ENCODE assay signal across 9 mouse cellular contexts in the genomic region with DNA sequence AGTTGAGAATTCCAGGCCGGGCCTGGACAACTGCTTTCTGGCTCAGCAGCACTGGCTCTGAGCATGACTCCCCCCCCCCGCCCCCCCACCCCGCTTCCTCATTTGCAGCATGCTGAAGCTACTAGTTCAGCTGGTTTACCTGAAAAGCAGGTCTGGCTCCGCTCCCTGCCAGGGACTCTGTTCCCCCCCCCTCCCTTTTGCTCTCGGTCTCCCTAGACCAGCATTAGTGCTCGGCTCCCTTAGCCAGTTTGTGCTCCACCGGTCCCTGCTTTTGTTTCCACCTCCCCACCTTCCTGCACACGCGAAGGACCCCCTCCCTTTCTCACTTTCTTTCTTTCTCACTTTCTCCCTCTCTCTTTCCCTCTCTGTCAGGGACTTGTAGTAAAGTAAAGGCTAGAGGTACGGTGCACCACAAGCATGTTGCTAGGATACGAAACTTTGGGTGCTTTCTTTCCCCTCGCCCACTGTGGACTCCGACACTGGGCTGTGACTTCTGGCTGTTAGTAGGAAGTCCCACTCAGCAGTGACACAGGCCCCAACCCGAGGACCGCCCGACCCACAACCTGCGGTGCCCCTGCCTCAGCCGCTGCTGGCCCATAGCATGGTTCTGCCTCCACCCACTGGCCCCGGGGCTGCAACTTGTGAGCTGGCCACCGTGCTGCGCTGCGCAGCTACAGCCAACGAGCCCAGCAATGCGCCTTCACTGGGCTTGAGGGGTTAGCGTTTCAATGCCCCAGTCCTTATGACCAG.
DNase-seq lines count a peak whose midpoint lies in the region; ATAC-seq and TF ChIP-seq lines count a peak whose summit lies in the region.
"Had no signal": no experiment of that assay in that cellular context is flagged by ENCODE, and none has a peak within 500 bp of the region (broad histone marks: within the 10 kb centered on the region; RNA-seq: fewer than 3 reads in every experiment).

No protein-coding gene starts in this region.

- peak overlapping the region; percentile 59 for H3K4me2 ChIP-seq in heart, embryonic 11.5 days
- peak overlapping the region; percentile 41 for H3K4me2 ChIP-seq in forebrain, embryonic 14.5 days (ENCODE audit: low read length)
- peak overlapping the region; percentile 41 for H3K4me2 ChIP-seq in limb, embryonic 15.5 days

- no peaks in the 10 kb centered on the region for H3K27me3 ChIP-seq in heart, embryonic 11.5 days (ENCODE audit: control insufficient read depth, insufficient read depth, low read length)
- no peaks in the 10 kb centered on the region for H3K27me3 ChIP-seq in forebrain, embryonic 14.5 days (replicated peaks; ENCODE audit: control insufficient read depth, insufficient read depth, low read length)
- no peaks in the 10 kb centered on the region for H3K27me3 ChIP-seq in limb, embryonic 15.5 days
- H3K27me3 ChIP-seq: Patski had no signal

- ATAC-seq in heart, embryonic 11.5 days (replicated peaks; ENCODE audit: insufficient number of reproducible peaks, low FRiP score, low TSS enrichment), result peak; percentile 49; the same call in 1 of the 2 replicates
- ATAC-seq in forebrain, embryonic 14.5 days, result peak; percentile 59; the same call in 1 of the 2 replicates
- 0 out of 2 replicates have a peak, but pooled peaks have one; percentile 48 for ATAC-seq in limb, embryonic 15.5 days (ENCODE audit: insufficient number of reproducible peaks, low FRiP score, low TSS enrichment, low read depth)
- ATAC-seq in neutrophil, adult 5-6 weeks (ENCODE audit: extremely low read depth, insufficient number of reproducible peaks, low FRiP score, poor library complexity, severe bottlenecking), result peak; percentile 13; the same call in 1 of the 2 replicates
- ATAC-seq: Patski had no signal

- H3K4me3 ChIP-seq in heart, embryonic 11.5 days (ENCODE audit: low read depth, low read length), result peak overlapping the region; percentile 12
- H3K4me3 ChIP-seq in forebrain, embryonic 14.5 days (ENCODE audit: low read depth, low read length), result no peak overlapping the region
- peak overlapping the region; percentile 15 for H3K4me3 ChIP-seq in limb, embryonic 15.5 days
- H3K4me3 ChIP-seq in left cerebral cortex, adult 2 months, result no peak overlapping the region

- H3K9me3 ChIP-seq in heart, embryonic 11.5 days (replicated peaks; ENCODE audit: control insufficient read depth, low read length), result no peaks in the 10 kb centered on the region
- no peaks in the 10 kb centered on the region for H3K9me3 ChIP-seq in forebrain, embryonic 14.5 days (replicated peaks; ENCODE audit: control insufficient read depth, low read length)
- no peaks in the 10 kb centered on the region for H3K9me3 ChIP-seq in limb, embryonic 15.5 days

- H3K36me3 ChIP-seq in heart, embryonic 11.5 days (ENCODE audit: control insufficient read depth, insufficient read depth, low read length), result no peaks in the 10 kb centered on the region
- H3K36me3 ChIP-seq in forebrain, embryonic 14.5 days (ENCODE audit: control insufficient read depth, insufficient read depth, low read length), result no peaks in the 10 kb centered on the region
- no peaks in the 10 kb centered on the region for H3K36me3 ChIP-seq in limb, embryonic 15.5 days

- DNase-seq in heart, postnatal 25 days (ENCODE audit: low spot score), result no peak
- peak; percentile 47 for DNase-seq in Muller cell, postnatal 12 days (ENCODE audit: inconsistent ontology term)
- DNase-seq in forebrain, embryonic 14.5 days (ENCODE audit: low spot score), result peak; percentile 17
- DNase-seq in left cerebral cortex, adult 2 months (ENCODE audit: extremely low spot score in 1 of 2, low spot score in 2 of 2), result no peak
- no peak for DNase-seq in cerebellum, postnatal 36 days

- 22% methylated on average over 25 of the region's 25 CpGs for WGBS in heart, embryonic 11.5 days (ENCODE audit: insufficient replicate concordance)
- 12% methylated on average over 25 of the region's 25 CpGs for whole genome bisulfite sequencing in forebrain, embryonic 14.5 days
- WGBS in limb, embryonic 15.5 days, result 15% methylated on average over 25 of the region's 25 CpGs

- peaks cover 5% of the 10 kb centered on the region; the same call in 1 of the 2 replicates for H3K4me1 ChIP-seq in heart, embryonic 11.5 days (ENCODE audit: control insufficient read depth, insufficient read depth, low read length)
- H3K4me1 ChIP-seq in forebrain, embryonic 14.5 days (ENCODE audit: control insufficient read depth, insufficient read depth, low read length), result no peaks in the 10 kb centered on the region
- peaks cover 5% of the 10 kb centered on the region for H3K4me1 ChIP-seq in limb, embryonic 15.5 days

- no peak; the same call in 1 of the 2 replicates for TF ChIP-seq CTCF in left cerebral cortex, adult 2 months (IDR thresholded peaks at IDR 0.05)

- intact Hi-C loops in heart, postnatal 25 days (cut with DNase I), result no loop called here
- intact Hi-C loops in left cerebral cortex, adult 2 months (cut with DNase I), result no loop called here

- H3K27ac ChIP-seq in heart, embryonic 11.5 days (ENCODE audit: low read depth, low read length), result no peak overlapping the region
- H3K27ac ChIP-seq in forebrain, embryonic 14.5 days (ENCODE audit: low read depth, low read length), result no peak overlapping the region
- no peak overlapping the region for H3K27ac ChIP-seq in limb, embryonic 15.5 days
- no peak overlapping the region for H3K27ac ChIP-seq in left cerebral cortex, adult 2 months

- 0 out of 2 replicates have a peak overlapping the region, but pooled peaks have one; percentile 12 for H3K9ac ChIP-seq in heart, embryonic 11.5 days (ENCODE audit: low read depth, low read length)
- no peak overlapping the region for H3K9ac ChIP-seq in forebrain, embryonic 14.5 days (ENCODE audit: low read length)
- H3K9ac ChIP-seq in limb, embryonic 15.5 days, result no peak overlapping the region

Comparison
In these comparisons a context has a peak if more than half of its experiments do, and no peak if none do; other contexts are left out.
1. H3K4me3 ChIP-seq: peak in heart, embryonic 11.5 days (single experiment) and limb, embryonic 15.5 days (single experiment); none in forebrain, embryonic 14.5 days (single experiment) and left cerebral cortex, adult 2 months (single experiment).
2. DNase-seq: peak in Muller cell, postnatal 12 days (single experiment) and forebrain, embryonic 14.5 days (single experiment); none in heart, postnatal 25 days (single experiment), left cerebral cortex, adult 2 months (0 of 2) and cerebellum, postnatal 36 days (0 of 2).
3. Peak in every context shown above with its lines, with median percentiles within 50 percentile points of each other: ATAC-seq and H3K4me2 ChIP-seq.